Mouse (Mus musculus) heart, embryonic 12.5 days (tissue): Measurements from ENCODE around the gene Slx4ip. TPM values are rescaled to one million over a fixed set of nuclear protein-coding genes. Genes with fewer than 3 reads are reported as not detected.
A peak's percentile ranks its signal among the peaks of the same experiment; 100 is the strongest.

Source experiments
- ATAC-seq: fragments of 200-750 bp; cut with Nextera tagmentation; 2 replicates; pipeline ENCODE4 v1.8.0; 2017; ENCODE audit warnings: moderate TSS enrichment, moderate library complexity; ENCODE audit not compliant: insufficient number of reproducible peaks, low FRiP score
- H3K27ac ChIP-seq: fragments of 300-500 bp; sonication (generic); 2 replicates; pipeline ENCODE4 v1.5.1; 2016; ENCODE audit warnings: mild to moderate bottlenecking, moderate library complexity; ENCODE audit not compliant: poor library complexity, severe bottlenecking
- H3K27me3 ChIP-seq: fragments of 300-500 bp; sonication (generic); replicated peaks from 2 replicates; pipeline ENCODE4 v1.6.1; 2016; ENCODE audit warnings: mild to moderate bottlenecking, moderate library complexity
- H3K36me3 ChIP-seq: fragments of 300-500 bp; sonication (generic); 2 replicates; pipeline ENCODE4 v1.6.1; 2016; ENCODE audit warnings: mild to moderate bottlenecking, moderate library complexity
- H3K4me1 ChIP-seq: fragments of 300-500 bp; sonication (generic); replicated peaks from 2 replicates; pipeline ENCODE4 v1.6.1; 2016; ENCODE audit warnings: mild to moderate bottlenecking
- H3K4me2 ChIP-seq: fragments of 300-500 bp; sonication (generic); 2 replicates; pipeline ENCODE4 v1.6.1; 2016; ENCODE audit warnings: mild to moderate bottlenecking, moderate library complexity
- H3K4me3 ChIP-seq: fragments of 300-500 bp; sonication (generic); 2 replicates; pipeline ENCODE4 v1.5.1; 2016; ENCODE audit warnings: mild to moderate bottlenecking
- H3K9ac ChIP-seq: fragments of 300-500 bp; sonication (generic); 2 replicates; pipeline ENCODE4 v1.6.1; 2016; ENCODE audit warnings: mild to moderate bottlenecking, moderate library complexity
- H3K9me3 ChIP-seq: fragments of 300-500 bp; sonication (generic); replicated peaks from 2 replicates; pipeline ENCODE4 v1.6.1; 2016; ENCODE audit warnings: mild to moderate bottlenecking, moderate library complexity
- WGBS: fragments of 180-500 bp; shearing (Covaris S2); methylation state at CpG from one replicate; pipeline ENCODE4 v1.1.7; 2016; 5-methylcytosine and 5-hydroxymethylcytosine counted together
- polyA plus RNA-seq: library from polyadenylated mRNA; unstranded; fragments of >200 nt; fragmentation: Nextera tagmentation; extraction: Ambion mirVana; gene quantifications from 2 replicates; pipeline ENCODE4 v1.2.1, GENCODE M21; 2016

Gene Slx4ip
- polyA plus RNA-seq, 1 experiment from 2014 or later: 4.9 TPM

GRCm38 (mm10) chr2:137091766-137092522 is 200.9 kb downstream of the Slx4ip start:
- 45% methylated on average over 11 of the region's 11 CpGs for WGBS
- H3K4me2 ChIP-seq: no peak overlapping the region
- H3K27ac ChIP-seq: no peak overlapping the region
- peaks cover 8% of the 10 kb centered on the region for H3K4me1 ChIP-seq
- H3K9ac ChIP-seq: no peak overlapping the region
- H3K9me3 ChIP-seq: no peaks in the 10 kb centered on the region
- no peak overlapping the region for H3K4me3 ChIP-seq
- peaks cover 94% of the 10 kb centered on the region for H3K36me3 ChIP-seq
- H3K27me3 ChIP-seq: no peaks in the 10 kb centered on the region
- no peak for ATAC-seq

DNA sequence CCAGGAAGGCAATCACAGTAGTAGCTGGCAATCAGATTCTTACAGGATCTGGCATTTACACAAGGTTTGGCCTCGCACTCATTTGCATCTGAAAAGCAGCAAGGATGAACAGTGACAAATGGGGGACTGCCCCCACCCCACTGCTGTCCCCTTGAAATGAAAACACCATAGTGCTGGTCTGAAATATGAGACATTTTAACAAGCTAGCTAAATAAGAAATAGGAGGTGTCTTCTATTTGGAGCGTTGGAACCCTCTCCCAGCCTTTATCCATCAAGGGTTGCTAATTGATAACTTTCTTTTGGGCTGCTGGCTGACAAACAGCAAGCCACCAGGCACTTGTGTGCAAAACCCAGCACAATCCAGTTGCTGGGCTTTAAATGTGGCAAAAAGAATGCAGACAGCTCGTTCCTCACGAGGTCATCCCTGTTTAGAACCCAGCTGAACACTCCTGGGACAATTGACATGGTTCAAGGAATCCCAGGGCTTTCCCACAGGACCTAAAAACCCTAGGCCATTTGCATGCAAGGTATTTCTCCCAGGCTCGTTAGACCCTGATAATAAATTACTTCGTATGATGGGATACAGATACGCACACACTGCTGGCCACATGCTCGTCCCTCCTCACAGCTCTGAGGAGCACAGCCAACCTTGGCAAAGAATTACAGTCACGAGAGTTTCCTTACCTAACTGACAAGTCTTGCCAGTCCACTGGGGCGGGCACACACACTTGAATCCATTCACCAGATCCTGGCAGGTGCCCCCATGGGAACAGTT is 201.7 kb downstream of the Slx4ip start:
- Histone ChIP-seq H3K4me3 (no peak overlapping the region), H3K4me2 (no peak overlapping the region), H3K9ac (no peak overlapping the region), H3K36me3 (peaks cover 90% of the 10 kb centered on the region), H3K9me3 (no peaks in the 10 kb centered on the region), H3K27ac (no peak overlapping the region), H3K4me1 (peaks cover 16% of the 10 kb centered on the region), H3K27me3 (no peaks in the 10 kb centered on the region)
- ATAC-seq: no peak
- 60% methylated on average over 10 of the region's 10 CpGs for WGBS

DNA sequence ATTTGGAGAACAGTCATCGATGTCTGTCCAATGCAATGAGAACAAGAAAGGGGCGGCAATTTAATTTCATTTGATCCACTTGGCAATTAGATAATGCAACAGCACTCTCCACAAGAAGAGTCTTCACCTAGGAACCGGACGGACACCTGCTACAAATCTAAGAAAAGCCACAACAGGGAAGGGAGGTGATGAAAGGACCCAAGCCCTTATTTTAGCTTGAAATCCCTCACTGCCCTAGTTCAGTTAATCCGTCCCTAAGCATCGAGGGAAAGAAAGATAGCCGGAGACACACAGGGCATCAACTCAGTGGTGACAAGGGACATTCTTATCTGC is 202.2 kb downstream of the Slx4ip start:
- no peak overlapping the region for H3K4me3 ChIP-seq
- no peak overlapping the region for H3K27ac ChIP-seq
- no peak overlapping the region for H3K4me2 ChIP-seq
- no peak for ATAC-seq
- no peaks in the 10 kb centered on the region for H3K27me3 ChIP-seq
- no peaks in the 10 kb centered on the region for H3K9me3 ChIP-seq
- peaks cover 17% of the 10 kb centered on the region for H3K4me1 ChIP-seq
- WGBS: 61% methylated on average over 7 of the region's 7 CpGs
- H3K9ac ChIP-seq: no peak overlapping the region
- H3K36me3 ChIP-seq: peaks cover 89% of the 10 kb centered on the region

DNA sequence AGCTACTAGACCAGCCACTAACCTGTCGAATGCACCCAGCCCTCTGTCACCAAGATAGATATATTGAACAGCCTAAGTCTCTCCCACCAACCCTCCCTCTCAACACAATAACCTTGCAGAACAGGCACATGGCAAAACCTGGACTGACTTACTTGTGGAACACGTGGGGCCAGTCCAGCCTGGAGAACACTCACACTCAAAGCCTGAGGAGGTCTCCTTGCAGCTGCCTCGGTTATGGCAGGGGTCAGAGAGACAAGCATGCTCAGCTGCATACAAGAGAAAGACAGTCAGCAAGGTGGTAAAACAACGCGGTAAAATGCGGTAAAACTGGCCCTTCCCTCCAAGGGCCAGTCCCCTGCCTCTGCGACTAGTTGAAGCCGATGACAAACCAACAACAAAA is 203.3 kb downstream of the Slx4ip start:
- H3K4me3 ChIP-seq: no peak overlapping the region
- no peak overlapping the region for H3K27ac ChIP-seq
- no peak overlapping the region for H3K4me2 ChIP-seq
- no peaks in the 10 kb centered on the region for H3K27me3 ChIP-seq
- H3K4me1 ChIP-seq: peaks cover 17% of the 10 kb centered on the region
- 66% methylated on average over 8 of the region's 8 CpGs for WGBS
- H3K9ac ChIP-seq: no peak overlapping the region
- H3K36me3 ChIP-seq: peaks cover 86% of the 10 kb centered on the region
- no peaks in the 10 kb centered on the region for H3K9me3 ChIP-seq
- no peak for ATAC-seq

- ATAC-seq: no peak
- Histone ChIP-seq H3K9me3 (no peaks in the 10 kb centered on the region), H3K27ac (no peak overlapping the region), H3K27me3 (no peaks in the 10 kb centered on the region), H3K9ac (no peak overlapping the region), H3K4me3 (no peak overlapping the region), H3K36me3 (peaks cover 78% of the 10 kb centered on the region), H3K4me2 (no peak overlapping the region), H3K4me1 (peaks cover 24% of the 10 kb centered on the region)
- WGBS: 19% methylated on average over 5 of the region's 5 CpGs
Measured at GRCm38 (mm10) chr2:137096981-137097460, 206.0 kb downstream of the Slx4ip start.

- ATAC-seq: no peak
Measured at GRCm38 (mm10) chr2:137098269-137099035, 207.4 kb downstream of the Slx4ip start.

GRCm38 (mm10) chr2:137099211-137099734 is 208.3 kb downstream of the Slx4ip start:
- no peak overlapping the region for H3K4me2 ChIP-seq
- peaks cover 22% of the 10 kb centered on the region for H3K4me1 ChIP-seq
- 40% methylated on average over 6 of the region's 6 CpGs for WGBS
- peaks cover 73% of the 10 kb centered on the region for H3K36me3 ChIP-seq
- no peaks in the 10 kb centered on the region for H3K9me3 ChIP-seq
- ATAC-seq: no peak
- H3K4me3 ChIP-seq: no peak overlapping the region
- H3K9ac ChIP-seq: no peak overlapping the region
- no peaks in the 10 kb centered on the region for H3K27me3 ChIP-seq
- no peak overlapping the region for H3K27ac ChIP-seq

More at GRCm38 (mm10) chr2:137098269-137099035, 207.4 kb downstream of the Slx4ip start:
- Histone ChIP-seq H3K4me2 (no peak overlapping the region), H3K9me3 (no peaks in the 10 kb centered on the region), H3K9ac (no peak overlapping the region), H3K36me3 (peaks cover 74% of the 10 kb centered on the region), H3K4me1 (peaks cover 22% of the 10 kb centered on the region), H3K27me3 (no peaks in the 10 kb centered on the region), H3K27ac (no peak overlapping the region), H3K4me3 (no peak overlapping the region)
- WGBS: 59% methylated on average over 11 of the region's 11 CpGs

DNA sequence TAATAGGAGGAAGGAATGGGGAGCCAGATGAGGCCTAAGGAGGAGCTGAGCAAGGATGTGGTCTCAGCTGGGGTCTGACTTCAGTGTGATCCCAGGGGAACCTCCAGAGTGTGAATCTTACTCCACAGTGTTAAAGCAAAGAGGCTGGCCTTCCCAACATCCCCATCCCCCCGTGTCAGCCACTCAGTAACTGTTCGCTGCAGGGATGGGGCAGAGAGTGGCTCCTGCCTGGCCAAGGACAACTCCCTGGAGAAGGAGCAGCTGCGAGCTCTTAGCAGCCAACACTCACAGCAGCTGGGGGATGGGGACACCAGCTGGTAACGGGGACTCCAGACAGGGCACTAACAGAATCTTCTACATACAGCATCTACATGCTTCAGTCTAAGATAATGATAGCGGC is 210.1 kb downstream of the Slx4ip start:
- H3K27me3 ChIP-seq: no peaks in the 10 kb centered on the region
- WGBS: 40% methylated on average over 5 of the region's 5 CpGs
- H3K4me3 ChIP-seq: no peak overlapping the region
- H3K9ac ChIP-seq: no peak overlapping the region
- H3K4me1 ChIP-seq: peaks cover 22% of the 10 kb centered on the region
- ATAC-seq: no peak
- H3K27ac ChIP-seq: no peak overlapping the region
- H3K9me3 ChIP-seq: no peaks in the 10 kb centered on the region
- peaks cover 77% of the 10 kb centered on the region for H3K36me3 ChIP-seq
- H3K4me2 ChIP-seq: no peak overlapping the region

DNA sequence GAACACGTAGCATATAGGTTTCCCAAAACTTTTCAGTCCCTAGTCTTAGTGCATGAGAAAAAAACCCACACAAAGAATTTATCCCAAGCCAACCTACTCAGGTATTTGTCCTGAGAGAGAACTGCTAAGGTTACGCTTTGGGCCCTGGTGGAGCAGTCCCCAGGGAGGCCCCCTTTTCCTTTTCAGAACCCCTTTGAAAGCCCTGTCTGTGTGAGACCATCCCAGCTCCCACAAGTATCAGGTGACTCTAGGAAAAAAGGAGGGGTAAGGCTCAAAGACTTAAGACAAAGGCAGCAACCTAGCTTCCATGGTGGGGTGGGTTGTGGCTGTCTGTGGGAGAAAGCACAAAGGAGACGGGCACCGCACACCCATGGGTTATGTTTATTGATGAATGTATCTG is 216.2 kb downstream of the Slx4ip start:
- Histone ChIP-seq H3K27me3 (no peaks in the 10 kb centered on the region), H3K4me1 (peaks cover 62% of the 10 kb centered on the region), H3K27ac (no peak overlapping the region), H3K4me3 (no peak overlapping the region), H3K9ac (no peak overlapping the region), H3K36me3 (peaks cover 40% of the 10 kb centered on the region), H3K4me2 (no peak overlapping the region), H3K9me3 (no peaks in the 10 kb centered on the region)
- 85% methylated on average over 4 of the region's 4 CpGs for WGBS
- ATAC-seq: no peak

GRCm38 (mm10) chr2:137107946-137108345 is 216.9 kb downstream of the Slx4ip start:
- H3K4me3 ChIP-seq: no peak overlapping the region
- H3K36me3 ChIP-seq: peaks cover 36% of the 10 kb centered on the region
- WGBS: 29% methylated on average over 8 of the region's 8 CpGs
- no peaks in the 10 kb centered on the region for H3K27me3 ChIP-seq
- no peak for ATAC-seq
- H3K9me3 ChIP-seq: no peaks in the 10 kb centered on the region
- no peak overlapping the region for H3K9ac ChIP-seq
- H3K4me2 ChIP-seq: peak overlapping the region; percentile 37
- H3K27ac ChIP-seq: peak overlapping the region; percentile 53
- peaks cover 68% of the 10 kb centered on the region for H3K4me1 ChIP-seq
